Mouse (Mus musculus) midbrain, embryonic 15.5 days (tissue): ENCODE results near the gene Galm. TPM values are rescaled to one million over a fixed set of nuclear protein-coding genes. Genes with fewer than 3 reads are reported as not detected.

ENCODE experiments used
- ATAC-seq: fragments of 200-750 bp; cut with Nextera tagmentation; replicated peaks from 2 replicates; pipeline ENCODE4 v1.8.0; 2017; ENCODE audit warnings: moderate TSS enrichment
- H3K27ac ChIP-seq: fragments of 300-500 bp; sonication (generic); 2 replicates; pipeline ENCODE4 v1.5.1; 2015; ENCODE audit warnings: mild to moderate bottlenecking, inconsistent platforms
- H3K27me3 ChIP-seq: fragments of 300-500 bp; sonication (generic); replicated peaks from 2 replicates; pipeline ENCODE4 v1.6.1; 2015; ENCODE audit warnings: inconsistent platforms
- H3K36me3 ChIP-seq: fragments of 300-500 bp; sonication (generic); replicated peaks from 2 replicates; pipeline ENCODE4 v1.6.1; 2015; ENCODE audit warnings: inconsistent platforms
- H3K4me1 ChIP-seq: fragments of 300-500 bp; sonication (generic); 2 replicates; pipeline ENCODE4 v1.6.1; 2015; ENCODE audit warnings: inconsistent platforms
- H3K4me2 ChIP-seq: fragments of 300-500 bp; sonication (generic); 2 replicates; pipeline ENCODE4 v1.6.1; 2015; ENCODE audit warnings: inconsistent platforms, mild to moderate bottlenecking, moderate library complexity
- H3K4me3 ChIP-seq: fragments of 300-500 bp; sonication (generic); 2 replicates; pipeline ENCODE4 v1.5.1; 2015; ENCODE audit warnings: mild to moderate bottlenecking, inconsistent platforms
- H3K9ac ChIP-seq: fragments of 300-500 bp; sonication (generic); 2 replicates; pipeline ENCODE4 v1.6.1; 2015; ENCODE audit warnings: mild to moderate bottlenecking, inconsistent platforms
- H3K9me3 ChIP-seq: fragments of 300-500 bp; sonication (generic); 2 replicates; pipeline ENCODE4 v1.6.1; 2016; ENCODE audit warnings: inconsistent platforms
- WGBS: fragments of 180-500 bp; shearing (Covaris S2); methylation state at CpG from one replicate; pipeline ENCODE4 v1.1.7; 2015; ENCODE audit warnings: mixed read lengths; 5-methylcytosine and 5-hydroxymethylcytosine counted together
- polyA plus RNA-seq: library from polyadenylated mRNA; unstranded; fragments of >200 nt; fragmentation: Nextera tagmentation; extraction: Ambion mirVana; gene quantifications from 2 replicates; pipeline ENCODE4 v1.2.1, GENCODE M21; 2015

The Galm gene
- polyA plus RNA-seq, 1 experiment from 2014 or later, result 1.5 TPM

GRCm38 (mm10) chr17:80131431-80131766 is 4.1 kb downstream of the Galm start:
- peaks cover 5% of the 10 kb centered on the region for H3K4me1 ChIP-seq

DNA sequence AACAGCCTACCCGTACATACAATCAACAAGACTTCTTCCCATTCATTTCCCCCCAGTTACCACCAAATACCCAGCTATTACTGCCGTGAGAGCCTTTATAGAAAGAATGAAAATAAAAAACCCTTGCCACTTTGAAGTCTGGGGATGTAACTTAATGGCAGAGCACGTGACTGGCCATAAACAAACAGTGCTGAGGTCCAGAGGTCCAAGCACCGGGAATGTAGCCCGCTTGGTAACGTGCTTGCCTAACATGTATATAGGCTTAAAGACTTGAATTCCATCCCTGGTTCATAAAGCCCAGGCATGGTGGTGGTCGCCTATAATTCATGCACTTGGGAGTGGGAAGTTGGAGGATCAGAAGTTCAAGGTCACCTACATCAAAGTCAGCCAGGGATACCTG is 4.6 kb downstream of the Galm start:
- no peak for ATAC-seq
- H3K36me3 ChIP-seq, result no peaks in the 10 kb centered on the region
- H3K4me2 ChIP-seq, result no peak overlapping the region
- H3K27me3 ChIP-seq, result no peaks in the 10 kb centered on the region
- no peak overlapping the region for H3K27ac ChIP-seq
- 81% methylated on average over 7 of the region's 7 CpGs for WGBS
- no peak overlapping the region for H3K4me3 ChIP-seq
- H3K9me3 ChIP-seq, result no peaks in the 10 kb centered on the region
- H3K9ac ChIP-seq, result no peak overlapping the region
- H3K4me1 ChIP-seq, result peaks cover 5% of the 10 kb centered on the region

More at GRCm38 (mm10) chr17:80131431-80131766, 4.1 kb downstream of the Galm start:
- Histone ChIP-seq H3K27ac (no peak overlapping the region), H3K9me3 (no peaks in the 10 kb centered on the region), H3K4me3 (no peak overlapping the region), H3K4me2 (no peak overlapping the region), H3K27me3 (no peaks in the 10 kb centered on the region), H3K36me3 (no peaks in the 10 kb centered on the region), H3K9ac (no peak overlapping the region)
- 16% methylated on average over 1 of the region's 1 CpGs for WGBS
- ATAC-seq, result no peak

DNA sequence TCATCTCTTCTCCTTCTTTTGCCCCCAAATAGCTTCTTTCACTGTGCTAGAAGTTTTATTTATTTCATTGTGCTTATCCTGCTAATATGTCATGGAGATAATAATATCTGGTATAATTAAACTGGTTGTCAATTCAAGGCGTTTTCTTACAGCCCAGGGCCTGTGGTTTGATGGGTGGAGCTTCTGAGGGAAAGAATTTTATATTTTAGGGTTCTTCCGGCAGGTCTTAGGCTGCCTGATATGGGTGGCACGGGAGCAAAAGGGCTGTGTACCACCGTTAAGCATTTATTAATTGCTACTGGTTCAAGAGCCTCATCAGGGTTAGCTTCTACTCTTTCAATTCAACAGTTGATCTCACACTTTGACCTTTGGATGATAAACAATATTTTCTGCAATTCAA is 5.2 kb downstream of the Galm start:
- Histone ChIP-seq H3K4me1 (peaks cover 4% of the 10 kb centered on the region), H3K27me3 (no peaks in the 10 kb centered on the region), H3K27ac (no peak overlapping the region), H3K4me2 (no peak overlapping the region), H3K9me3 (no peaks in the 10 kb centered on the region), H3K4me3 (no peak overlapping the region), H3K9ac (no peak overlapping the region), H3K36me3 (no peaks in the 10 kb centered on the region)
- ATAC-seq, result no peak
- 88% methylated on average over 4 of the region's 4 CpGs for WGBS

DNA sequence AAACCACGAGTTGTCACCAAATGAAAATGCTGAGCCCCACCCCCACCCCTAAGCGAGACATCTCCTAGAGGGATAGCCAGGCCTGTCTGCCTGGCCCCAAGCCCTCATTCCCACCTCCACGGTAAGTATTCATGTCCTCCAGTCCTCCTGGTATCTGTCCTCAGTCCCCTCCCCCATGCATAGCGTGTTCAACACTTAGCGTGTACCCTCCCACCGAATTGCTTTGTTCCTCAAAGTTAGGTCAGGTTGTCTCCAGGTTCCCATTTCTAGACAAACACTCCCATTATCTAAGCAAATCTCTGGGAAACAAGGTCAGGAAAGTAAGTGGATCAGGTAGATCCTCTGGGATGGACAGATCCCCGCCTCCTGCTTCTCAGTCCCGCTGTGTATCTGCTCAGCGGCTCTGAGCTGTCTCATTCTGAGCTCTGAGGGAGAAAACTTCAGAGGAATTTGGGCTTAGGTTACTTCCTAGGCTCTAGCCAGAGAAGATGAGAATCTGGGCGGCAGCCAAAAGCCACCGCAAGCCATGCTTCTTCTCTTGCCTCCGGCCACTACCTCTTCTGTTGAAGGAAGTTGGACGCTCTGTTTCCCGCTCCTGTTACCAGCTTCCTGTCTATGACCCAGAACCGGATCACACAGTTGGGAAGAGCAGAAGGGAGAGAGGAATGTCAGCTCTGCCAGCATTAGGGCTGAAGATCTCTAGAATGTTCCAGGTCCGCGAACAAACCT is 11.3 kb downstream of the Galm start:
- Histone ChIP-seq H3K27ac (no peak overlapping the region), H3K4me3 (no peak overlapping the region), H3K9ac (no peak overlapping the region), H3K9me3 (no peaks in the 10 kb centered on the region), H3K4me2 (no peak overlapping the region), H3K36me3 (no peaks in the 10 kb centered on the region), H3K4me1 (no peaks in the 10 kb centered on the region), H3K27me3 (no peaks in the 10 kb centered on the region)
- 86% methylated on average over 17 of the region's 17 CpGs for WGBS
- ATAC-seq, result no peak

- Histone ChIP-seq H3K27ac (no peak overlapping the region), H3K4me3 (no peak overlapping the region), H3K4me1 (no peaks in the 10 kb centered on the region), H3K9ac (no peak overlapping the region), H3K36me3 (no peaks in the 10 kb centered on the region), H3K27me3 (no peaks in the 10 kb centered on the region), H3K4me2 (no peak overlapping the region), H3K9me3 (no peaks in the 10 kb centered on the region)
- ATAC-seq, result no peak
- WGBS, result 77% methylated on average over 9 of the region's 9 CpGs
Measured at GRCm38 (mm10) chr17:80139753-80140444, 12.6 kb downstream of the Galm start.

- no peak overlapping the region for H3K4me2 ChIP-seq
- no peaks in the 10 kb centered on the region for H3K36me3 ChIP-seq
- H3K4me1 ChIP-seq, result peaks cover 12% of the 10 kb centered on the region
- H3K9me3 ChIP-seq, result no peaks in the 10 kb centered on the region
- no peak overlapping the region for H3K4me3 ChIP-seq
- 90% methylated on average over 6 of the region's 6 CpGs for WGBS
- no peak for ATAC-seq
- H3K9ac ChIP-seq, result no peak overlapping the region
- no peaks in the 10 kb centered on the region for H3K27me3 ChIP-seq
- no peak overlapping the region for H3K27ac ChIP-seq
Measured at GRCm38 (mm10) chr17:80143478-80144232, 16.4 kb downstream of the Galm start.

- Histone ChIP-seq H3K4me2 (no peak overlapping the region), H3K36me3 (no peaks in the 10 kb centered on the region), H3K27ac (no peak overlapping the region), H3K9me3 (no peaks in the 10 kb centered on the region), H3K27me3 (no peaks in the 10 kb centered on the region), H3K9ac (no peak overlapping the region), H3K4me1 (peaks cover 13% of the 10 kb centered on the region), H3K4me3 (no peak overlapping the region)
- 64% methylated on average over 7 of the region's 7 CpGs for WGBS
- ATAC-seq, result no peak
Measured at GRCm38 (mm10) chr17:80145210-80145609, 17.9 kb downstream of the Galm start.

- H3K27ac ChIP-seq, result no peak overlapping the region
- 88% methylated on average over 3 of the region's 3 CpGs for WGBS
- ATAC-seq, result no peak
Measured at GRCm38 (mm10) chr17:80145771-80146170, 18.5 kb downstream of the Galm start.

GRCm38 (mm10) chr17:80148053-80148994 is 21.1 kb downstream of the Galm start:
- peak overlapping the region; percentile 18 for H3K4me3 ChIP-seq
- peaks cover 13% of the 10 kb centered on the region for H3K4me1 ChIP-seq
- 42% methylated on average over 23 of the region's 23 CpGs for WGBS
- peak overlapping the region; percentile 34; the same call in 1 of the 2 replicates for H3K27ac ChIP-seq
- no peaks in the 10 kb centered on the region for H3K27me3 ChIP-seq
- peak; percentile 74 for ATAC-seq
- peak overlapping the region; percentile 42 for H3K4me2 ChIP-seq
- H3K36me3 ChIP-seq, result no peaks in the 10 kb centered on the region
- no peaks in the 10 kb centered on the region for H3K9me3 ChIP-seq
- no peak overlapping the region for H3K9ac ChIP-seq

More at GRCm38 (mm10) chr17:80145771-80146170, 18.5 kb downstream of the Galm start:
- Histone ChIP-seq H3K4me1 (peaks cover 13% of the 10 kb centered on the region), H3K9ac (no peak overlapping the region), H3K27me3 (no peaks in the 10 kb centered on the region), H3K9me3 (no peaks in the 10 kb centered on the region), H3K4me3 (no peak overlapping the region), H3K4me2 (no peak overlapping the region), H3K36me3 (no peaks in the 10 kb centered on the region)

- 87% methylated on average over 6 of the region's 6 CpGs for WGBS
- no peak for ATAC-seq
- H3K9me3 ChIP-seq, result no peaks in the 10 kb centered on the region
- H3K4me3 ChIP-seq, result no peak overlapping the region
- H3K9ac ChIP-seq, result no peak overlapping the region
- no peak overlapping the region for H3K4me2 ChIP-seq
- H3K27ac ChIP-seq, result no peak overlapping the region
- H3K27me3 ChIP-seq, result no peaks in the 10 kb centered on the region
- peaks cover 13% of the 10 kb centered on the region for H3K4me1 ChIP-seq
- no peaks in the 10 kb centered on the region for H3K36me3 ChIP-seq
Measured at GRCm38 (mm10) chr17:80148995-80149388, 21.7 kb downstream of the Galm start.

GRCm38 (mm10) chr17:80151353-80151752 is 24.1 kb downstream of the Galm start:
- Histone ChIP-seq H3K4me1 (peaks cover 13% of the 10 kb centered on the region), H3K9me3 (no peaks in the 10 kb centered on the region), H3K4me2 (no peak overlapping the region), H3K27me3 (no peaks in the 10 kb centered on the region), H3K27ac (no peak overlapping the region), H3K36me3 (no peaks in the 10 kb centered on the region), H3K9ac (no peak overlapping the region), H3K4me3 (no peak overlapping the region)
- WGBS, result 26% methylated on average over 5 of the region's 5 CpGs
- no peak for ATAC-seq
